ENCODE assay signal across 7 mouse cellular contexts in genomic region chr19:7267091-7267741, GRCm38 (mm10). TPM values are rescaled to one million over a fixed set of nuclear protein-coding genes. Genes with fewer than 3 reads are reported as not detected.
A peak's percentile ranks its signal among the peaks of the same experiment; 100 is the strongest.
DNase-seq lines count a peak whose midpoint lies in the region; TF ChIP-seq lines count a peak whose summit lies in the region.

Gene Rcor2, plus strand, starts transcription at chr19:7267325.

- no peaks in the 10 kb centered on the region for H3K4me1 ChIP-seq in bone marrow, adult 2 months (ENCODE audit: control insufficient read depth, insufficient read depth, low read length)
- H3K4me1 ChIP-seq in hindbrain, embryonic 10.5 days (replicated peaks): peaks cover 83% of the 10 kb centered on the region

- no peak for TF ChIP-seq CTCF in bone marrow, adult 2 months (IDR thresholded peaks at IDR 0.05; ENCODE audit: control insufficient read depth, insufficient read depth, low read length)

- DNase-seq in MN1 (ENCODE audit: low spot score): peak; percentile 92
- DNase-seq in forelimb bud, embryonic 11.5 days (ENCODE audit: low read depth, low spot score): peak; percentile 67
- peak; percentile 89 for DNase-seq in hindbrain, embryonic 10.5 days (ENCODE audit: low spot score)
- peak in 1 of 2 experiments; percentile 47 for DNase-seq in layer of hippocampus, postnatal 25 days (ENCODE audit: extremely low spot score in 1 of 2, low spot score in 1 of 2)
- peak; percentile 81 for DNase-seq in lung, postnatal 36 days
- peak; percentile 74 for DNase-seq in right cerebral cortex, postnatal 4 days

- peaks cover 31% of the 10 kb centered on the region for H3K36me3 ChIP-seq in hindbrain, embryonic 10.5 days

- no peak for TF ChIP-seq POLR2A in bone marrow, adult 2 months (IDR thresholded peaks at IDR 0.05; ENCODE audit: borderline replicate concordance, control insufficient read depth, low read depth, low read length)

- H3K4me3 ChIP-seq in bone marrow, adult 2 months (replicated peaks; ENCODE audit: control insufficient read depth, low read depth, low read length): peak within 1 kb of the TSS; percentile 53
- peak within 1 kb of the TSS; percentile 74 for H3K4me3 ChIP-seq in hindbrain, embryonic 10.5 days

- H3K9me3 ChIP-seq in hindbrain, embryonic 10.5 days: peaks cover 3% of the 10 kb centered on the region; the same call in 1 of the 2 replicates

- H3K27me3 ChIP-seq in hindbrain, embryonic 10.5 days (ENCODE audit: insufficient read depth, poor library complexity, severe bottlenecking): no peaks in the 10 kb centered on the region

- under 1% methylated on average over 28 of the region's 28 CpGs for WGBS in bone marrow, adult 2 months
- WGBS in hindbrain, embryonic 10.5 days: 0% methylated on average over 28 of the region's 28 CpGs

- H3K27ac ChIP-seq in bone marrow, adult 2 months (ENCODE audit: control insufficient read depth, insufficient read depth, low read depth, low read length, poor library complexity): peak within 1 kb of the TSS; percentile 54; the same call in 1 of the 2 replicates
- peak within 1 kb of the TSS; percentile 99 for H3K27ac ChIP-seq in hindbrain, embryonic 10.5 days

RNA-seq across cellular contexts. Expression of gene Rcor2, which starts in this region (rescaled TPM):
- 4.4 and 19.6 TPM in 2 replicates for polyA plus RNA-seq in bone marrow, adult 2 months (2011; ENCODE audit: insufficient read depth, insufficient read length, low replicate concordance, missing spikeins)
- 72.0 and 79.1 TPM in 2 replicates for polyA plus RNA-seq in hindbrain, embryonic 10.5 days (2016; fragmentation: Nextera tagmentation; extraction: Ambion mirVana)
- total RNA-seq in layer of hippocampus, postnatal 25 days (2021): 10 to 100 TPM; 17.4 to 20.0 TPM
